Mouse (Mus musculus): ENCODE measurements at regions not wholly inside any gene's neighbourhood (a gene's known extent, or its start where the extent isn't known, plus 50 kb on each side); places are given as distances from the start of the nearest gene placed in this dataset.

- no peak for DNase-seq
Observed at GRCm38 (mm10) chr9:41364442-41365250, 203.1 kb upstream of the Ubash3b start.

DNA sequence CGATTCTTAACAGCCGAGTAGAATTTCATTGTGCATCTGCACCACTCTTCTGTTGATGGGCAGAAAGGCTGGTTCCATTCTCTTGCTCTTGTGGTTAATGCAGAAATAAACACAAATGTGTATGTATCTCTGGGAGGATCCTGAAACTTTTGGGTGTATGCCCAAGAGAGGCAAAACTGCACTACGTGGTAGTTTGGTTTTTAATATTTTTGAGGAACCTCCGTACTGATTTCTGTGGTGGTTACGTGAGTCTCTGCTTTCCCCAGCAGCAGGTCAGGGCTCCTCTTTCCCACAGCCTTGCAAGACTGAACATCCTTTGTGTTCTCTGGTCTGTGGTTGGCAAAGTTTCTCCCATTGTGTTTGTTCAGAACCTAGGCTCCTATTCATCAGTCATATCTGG lies 198.9 kb upstream of the Ubash3b start:
- no peak for DNase-seq

DNA sequence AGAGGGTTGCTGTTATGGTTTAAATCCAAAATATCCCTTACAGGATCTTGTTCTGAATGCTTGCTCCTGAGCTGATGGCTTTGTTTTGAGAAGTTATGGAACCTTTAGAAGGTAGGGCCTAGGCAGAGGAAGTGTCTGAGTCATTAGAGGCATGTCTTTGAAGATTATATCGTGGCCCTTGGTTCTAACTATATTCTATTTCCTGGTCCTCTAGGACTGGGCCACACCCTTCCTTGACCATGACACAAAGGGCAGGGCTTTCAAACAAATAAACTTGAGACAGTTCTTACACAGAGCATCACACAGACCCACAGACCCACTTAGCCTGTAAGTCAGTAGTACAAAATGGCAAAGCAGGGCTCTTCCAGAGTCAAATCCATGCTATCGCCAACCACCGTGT lies 197.8 kb upstream of the Ubash3b start:
- DNase-seq: no peak

DNA sequence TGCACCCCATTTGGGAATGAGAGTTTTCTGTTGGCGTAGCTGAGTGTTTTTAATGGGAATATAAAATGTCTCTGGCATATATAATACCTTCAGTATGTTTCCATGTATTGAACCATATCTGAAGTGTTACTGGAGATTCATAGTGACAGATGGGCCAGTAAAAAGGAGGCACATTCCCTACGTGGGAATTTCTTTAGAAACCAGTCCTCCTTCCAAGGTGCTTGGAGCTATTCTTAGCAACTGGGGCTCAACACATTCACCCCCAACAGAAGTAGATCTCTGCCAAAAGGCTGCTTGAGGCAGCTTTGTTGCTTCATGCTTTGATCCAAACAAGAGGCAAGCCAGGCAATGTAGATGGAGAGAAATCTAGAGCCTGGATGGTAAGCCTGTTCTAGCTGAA lies 183.8 kb upstream of the Ubash3b start:
- no peak for DNase-seq

DNA sequence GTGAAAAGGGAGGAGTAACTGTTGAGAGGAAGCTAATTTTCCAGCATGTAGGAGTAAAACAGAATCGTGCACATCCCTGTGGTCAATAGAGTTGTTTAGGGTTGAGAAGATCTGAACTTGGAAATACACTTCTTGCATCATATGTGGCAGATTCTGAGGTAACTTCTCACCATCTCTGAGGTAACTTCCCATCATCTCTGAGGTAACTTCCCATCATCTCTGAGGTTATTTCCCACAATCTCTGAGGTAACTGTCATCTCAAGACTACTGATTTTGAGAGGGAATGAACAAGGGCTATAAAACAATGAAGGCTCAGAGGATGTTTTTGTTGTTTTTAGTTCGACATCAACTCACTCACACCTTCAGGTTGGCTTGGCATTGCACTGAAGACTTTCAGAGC lies 175.9 kb upstream of the Ubash3b start:
- no peak for DNase-seq

GRCm38 (mm10) chr9:41336801-41337200 lies 175.3 kb upstream of the Ubash3b start:
- DNase-seq: no peak

GRCm38 (mm10) chr9:41334462-41335241 lies 173.2 kb upstream of the Ubash3b start:
- no peak for DNase-seq

DNA sequence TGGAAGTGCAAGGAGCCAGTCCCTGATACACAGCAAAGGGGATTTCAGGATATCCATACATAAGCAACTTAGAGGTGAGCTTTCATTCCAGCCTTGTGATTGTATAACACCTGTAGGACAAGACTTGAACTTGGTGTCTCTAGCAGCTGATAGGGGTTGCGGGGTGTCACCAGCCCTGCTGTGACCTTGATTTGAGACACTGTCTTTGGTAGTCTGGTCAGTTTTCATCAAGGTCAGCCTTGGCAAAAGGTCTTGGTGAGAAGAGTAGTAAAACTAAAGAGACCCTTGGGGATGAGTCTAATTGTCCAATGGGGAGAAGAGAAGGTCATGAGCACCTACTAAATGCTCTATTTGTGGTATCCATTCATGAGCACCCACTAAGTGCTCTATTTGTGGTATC lies 172.0 kb upstream of the Ubash3b start:
- DNase-seq: no peak

- no peak for DNase-seq
Observed at GRCm38 (mm10) chr9:41328959-41329358, 167.5 kb upstream of the Ubash3b start.

- DNase-seq: no peak
Observed at GRCm38 (mm10) chr9:41328480-41328879, 167.0 kb upstream of the Ubash3b start.

GRCm38 (mm10) chr9:41328056-41328455 lies 166.6 kb upstream of the Ubash3b start:
- DNase-seq: no peak

DNA sequence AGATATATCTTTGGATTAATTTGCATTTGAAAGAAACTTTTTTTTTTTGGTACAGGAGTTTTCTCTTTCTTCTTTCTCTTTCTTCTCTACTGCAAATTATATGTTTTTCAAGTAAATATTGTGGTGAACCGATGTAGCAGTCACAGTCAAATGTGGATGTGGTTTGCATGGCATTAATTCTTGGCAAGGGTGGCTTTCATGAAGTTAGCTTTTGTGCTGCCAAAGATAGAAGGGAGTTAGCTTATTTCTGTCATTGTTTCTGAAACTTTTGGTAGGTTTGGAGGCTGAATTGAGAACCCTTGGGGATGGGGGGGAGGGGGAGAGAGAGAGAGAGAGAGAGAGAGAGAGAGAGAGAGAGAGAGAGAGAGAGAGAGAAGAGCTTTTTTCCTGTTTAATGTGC lies 166.1 kb upstream of the Ubash3b start:
- DNase-seq: no peak

DNA sequence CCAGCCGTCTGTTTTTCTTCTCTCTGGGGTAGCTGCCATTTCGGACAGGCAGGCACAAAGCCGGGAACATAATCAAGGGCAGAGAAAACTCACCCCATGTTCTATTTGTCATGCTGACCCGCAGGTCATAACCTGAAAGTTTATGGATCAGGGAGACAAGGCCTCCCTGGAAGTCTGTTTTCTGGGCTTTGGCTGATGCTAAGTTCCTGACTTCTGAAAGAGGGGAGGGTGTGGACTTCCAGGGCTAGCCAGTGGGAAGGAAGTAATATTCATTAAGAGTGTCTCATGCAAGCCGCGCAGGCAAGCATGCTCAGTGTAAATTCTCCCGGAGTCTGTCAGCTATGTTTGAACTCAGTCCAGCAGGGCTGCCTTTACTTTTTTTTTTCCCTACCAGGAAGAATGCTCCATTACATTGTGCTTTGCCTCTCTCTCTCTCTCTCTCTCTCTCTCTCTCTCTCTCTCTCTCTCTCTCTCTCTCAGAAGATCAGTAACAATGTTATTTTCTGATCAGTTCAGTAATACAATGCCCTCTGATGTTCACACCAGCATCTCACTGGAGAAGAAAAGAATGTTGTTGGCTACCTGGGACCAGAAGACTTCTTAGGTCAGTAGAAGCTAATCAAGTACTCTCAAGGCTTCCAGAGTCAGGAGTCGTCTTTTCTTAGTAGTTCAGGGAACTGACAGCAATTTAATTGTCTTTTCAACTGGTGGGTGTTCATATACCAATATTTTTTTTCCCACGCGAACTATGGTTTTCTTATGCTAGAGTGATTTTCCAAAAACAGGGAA lies 165.5 kb upstream of the Ubash3b start:
- no peak for DNase-seq

DNA sequence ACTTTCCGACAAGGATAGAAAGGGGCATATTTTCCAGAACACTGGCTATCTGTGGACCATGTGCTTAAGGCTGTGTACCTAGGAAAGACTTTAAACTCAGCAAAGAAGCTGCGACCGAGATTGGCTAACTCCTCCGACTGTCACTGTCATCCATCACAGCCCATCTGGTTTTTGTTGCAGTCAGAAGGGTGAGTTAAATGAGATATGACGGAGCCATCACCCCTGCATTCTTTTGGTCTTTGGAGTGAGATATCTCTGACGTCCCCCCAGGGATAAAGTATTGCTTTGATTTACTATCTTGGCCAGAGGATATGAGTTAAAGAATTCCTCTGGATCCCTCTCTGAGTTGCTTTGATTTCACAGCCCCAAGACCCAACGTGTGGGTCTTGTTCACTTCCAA lies 160.0 kb upstream of the Ubash3b start:
- no peak for DNase-seq

DNA sequence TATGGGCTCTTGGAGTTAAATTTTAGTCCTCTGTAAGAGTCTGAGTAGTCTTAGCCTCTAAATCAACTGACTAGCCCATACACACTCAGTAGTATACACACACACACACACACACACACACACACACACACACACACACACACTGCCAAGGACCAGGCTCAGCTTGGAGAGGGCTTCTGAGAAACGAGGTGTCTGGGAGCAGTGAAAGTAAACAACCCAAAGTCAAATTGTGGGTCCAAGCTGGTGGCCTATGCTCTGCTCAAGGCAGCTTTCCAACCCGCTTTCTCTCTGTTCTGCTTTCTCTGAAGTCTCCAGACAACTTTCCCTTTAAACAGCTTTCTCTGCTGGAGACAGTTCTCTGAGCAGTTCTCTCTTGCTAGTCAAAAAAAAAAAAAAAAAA lies 157.6 kb upstream of the Ubash3b start:
- DNase-seq: no peak

DNA sequence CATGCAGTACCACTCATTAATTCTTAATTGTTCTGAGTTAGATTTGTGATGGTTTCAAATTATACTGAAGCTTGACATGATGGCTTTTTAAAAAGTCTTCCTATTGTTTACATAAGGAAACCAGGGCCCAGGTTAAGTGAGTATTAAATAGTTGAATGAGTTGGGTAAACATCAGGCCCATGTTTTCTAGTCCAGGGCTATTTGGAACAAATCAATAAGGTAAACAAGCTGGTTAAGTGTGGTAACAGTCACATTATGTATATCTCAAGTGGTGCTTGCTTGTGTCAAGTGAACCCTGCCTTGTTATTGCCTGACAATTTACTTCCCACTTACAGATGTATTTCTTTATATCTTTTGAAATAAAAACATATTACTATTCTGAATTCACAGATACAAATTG lies 144.7 kb upstream of the Ubash3b start:
- no peak for DNase-seq

- no peak for DNase-seq
Observed at GRCm38 (mm10) chr9:41303494-41303828, 142.0 kb upstream of the Ubash3b start.

DNA sequence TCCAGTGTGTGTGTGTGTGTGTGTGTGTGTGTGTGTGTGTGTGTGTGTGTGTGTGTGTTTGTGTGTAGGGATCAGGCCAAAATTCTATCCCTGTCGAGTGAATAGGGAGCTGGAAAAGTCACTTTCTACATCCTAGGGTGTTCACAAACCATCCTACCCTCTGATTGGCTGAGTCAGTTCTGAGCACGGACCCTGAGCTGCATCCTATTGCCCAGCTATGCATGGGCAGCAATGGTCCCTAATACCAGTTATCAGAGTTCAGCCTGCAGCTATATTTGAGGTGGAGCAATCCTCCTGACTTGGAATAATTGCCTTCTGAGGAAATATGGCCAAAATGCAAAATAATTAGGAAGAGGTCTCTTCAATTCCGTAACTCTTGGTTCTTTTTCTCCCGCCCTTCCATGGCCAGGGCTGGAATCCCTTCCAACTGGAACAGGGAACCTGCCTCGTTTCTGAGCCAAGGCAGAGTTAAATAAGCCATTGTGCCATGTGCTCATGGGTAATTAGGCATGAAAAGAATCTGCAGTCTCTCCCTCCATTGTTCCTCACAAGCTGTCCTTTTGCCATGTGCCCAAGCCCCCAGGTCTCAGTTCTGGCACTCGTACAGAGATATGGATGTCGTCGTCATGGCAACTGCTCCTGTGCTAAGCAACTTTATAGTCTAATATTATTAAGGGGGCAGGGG lies 141.5 kb upstream of the Ubash3b start:
- DNase-seq: no peak

DNA sequence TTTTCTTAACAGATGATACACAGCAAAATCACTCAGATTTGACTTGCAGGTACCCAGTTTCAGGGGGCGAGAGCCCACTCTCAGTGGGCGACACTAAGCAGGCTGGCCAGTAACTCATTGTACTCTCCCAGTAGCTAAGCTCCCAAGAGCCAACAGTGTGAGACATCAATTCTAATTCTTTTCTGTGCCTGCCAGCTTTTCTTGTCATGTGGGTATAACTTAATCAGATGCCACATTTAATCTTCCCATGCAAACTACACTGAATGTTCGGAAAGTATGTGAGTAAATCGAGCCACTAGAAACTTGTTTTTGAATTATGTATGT lies 124.6 kb upstream of the Ubash3b start:
- DNase-seq: no peak

- no peak for DNase-seq
Observed at GRCm38 (mm10) chr9:41285266-41286144, 124.0 kb upstream of the Ubash3b start.

GRCm38 (mm10) chr9:41277726-41278125 lies 116.2 kb upstream of the Ubash3b start:
- DNase-seq: no peak

DNA sequence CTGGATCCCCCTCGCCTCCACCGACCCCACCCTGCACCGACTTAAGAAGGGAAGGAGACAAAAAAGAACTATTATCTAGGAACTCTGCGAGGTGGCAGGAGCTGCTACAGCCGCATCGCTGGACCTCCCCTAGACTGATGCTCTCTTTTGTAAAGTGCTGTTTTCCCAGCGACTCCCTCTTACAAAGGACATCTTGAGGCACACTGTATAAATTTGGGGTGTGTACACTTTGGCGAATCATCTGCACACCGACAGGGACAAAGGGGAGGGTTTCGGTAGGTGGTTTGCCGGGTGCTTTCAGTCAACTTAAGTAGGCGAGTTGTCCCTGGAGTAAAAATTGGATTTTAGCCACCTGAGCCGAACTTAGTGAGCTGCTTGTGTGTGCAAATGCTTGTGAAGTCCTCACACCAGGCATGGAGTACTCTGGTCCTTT lies 112.4 kb upstream of the Ubash3b start:
- DNase-seq: no peak
